Mouse (Mus musculus): Measurements from ENCODE around the gene Ncapd2.
"Not testable (repeated sequence)": the region's sequence is repeated elsewhere in the genome, so short reads cannot be mapped to it uniquely, and the experiment has no call there.

Gene Ncapd2

DNA sequence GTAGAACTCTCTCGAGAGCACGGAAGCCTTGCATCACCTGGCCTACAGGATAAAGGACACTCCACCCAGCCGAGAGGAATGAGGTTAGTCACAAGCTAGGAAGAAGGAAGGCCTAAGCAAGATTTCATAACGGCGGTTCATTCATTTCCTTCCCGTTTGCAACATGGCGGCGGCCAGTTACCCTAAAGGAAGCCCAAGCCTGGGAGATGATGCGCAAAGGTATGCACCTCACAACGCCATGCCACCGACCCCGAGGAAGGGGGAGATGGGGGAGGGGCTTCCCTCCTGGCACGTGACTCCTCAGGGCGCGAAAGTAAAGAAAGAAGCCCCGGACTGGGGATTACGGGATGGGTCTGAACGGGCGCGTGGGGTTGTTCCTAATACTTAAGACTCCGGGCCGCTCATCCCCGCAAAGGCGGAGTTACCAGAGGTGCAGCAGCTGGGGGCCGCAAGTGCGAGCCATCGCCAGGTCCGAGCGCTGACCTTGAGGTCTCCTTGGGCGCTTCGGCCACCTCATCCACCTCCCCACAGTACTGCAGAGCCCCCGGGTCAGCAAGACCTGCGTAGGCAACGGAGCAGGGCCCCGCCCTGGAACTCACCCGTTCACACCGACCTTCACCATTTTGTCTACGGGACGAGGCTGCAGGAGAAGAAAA lies 26.7 kb downstream of the Ncapd2 start:
- peak; percentile 45 for DNase-seq (ENCODE audit: low spot score)

DNA sequence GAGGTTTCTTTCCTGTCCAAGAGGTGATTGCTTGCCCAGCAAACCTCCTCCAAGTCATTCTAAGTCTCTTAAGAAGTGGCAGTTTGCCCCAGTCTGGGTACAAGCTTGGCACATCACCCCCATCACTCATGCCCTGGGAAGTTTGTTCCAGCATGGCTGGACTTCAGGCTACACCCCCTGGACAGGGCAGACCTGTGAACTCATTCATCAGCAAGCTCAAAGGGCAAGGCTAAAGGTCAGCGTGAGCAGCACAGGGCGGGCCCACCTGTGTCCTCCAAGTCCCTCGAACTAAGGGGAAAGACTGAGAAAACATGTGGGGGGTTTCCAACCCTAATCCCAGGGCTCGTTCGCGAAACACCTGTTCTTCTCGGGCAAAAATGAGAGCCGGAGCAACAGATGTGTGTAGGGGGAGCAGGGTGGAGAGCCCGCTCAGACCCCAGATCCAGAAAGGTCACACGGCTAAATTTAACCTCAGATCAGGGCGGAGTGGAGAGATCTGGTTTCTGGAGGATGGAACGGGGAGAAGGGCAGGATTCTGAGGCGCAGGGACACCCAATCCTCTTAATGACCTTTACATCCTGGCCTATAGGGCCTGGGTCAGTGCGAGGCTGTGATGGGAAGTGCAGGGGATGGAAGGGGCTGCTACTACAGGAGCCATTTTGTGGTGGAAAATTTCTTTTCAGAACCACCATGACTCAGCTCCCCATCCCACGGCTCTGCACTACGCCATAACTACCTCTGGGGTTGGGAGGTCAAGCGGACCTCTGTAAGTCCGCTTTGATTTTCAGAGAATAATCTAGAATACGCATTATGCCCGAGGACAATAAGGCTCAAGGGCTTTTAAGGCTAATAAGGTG lies 27.5 kb downstream of the Ncapd2 start:
- no peak for DNase-seq (ENCODE audit: low spot score)

DNA sequence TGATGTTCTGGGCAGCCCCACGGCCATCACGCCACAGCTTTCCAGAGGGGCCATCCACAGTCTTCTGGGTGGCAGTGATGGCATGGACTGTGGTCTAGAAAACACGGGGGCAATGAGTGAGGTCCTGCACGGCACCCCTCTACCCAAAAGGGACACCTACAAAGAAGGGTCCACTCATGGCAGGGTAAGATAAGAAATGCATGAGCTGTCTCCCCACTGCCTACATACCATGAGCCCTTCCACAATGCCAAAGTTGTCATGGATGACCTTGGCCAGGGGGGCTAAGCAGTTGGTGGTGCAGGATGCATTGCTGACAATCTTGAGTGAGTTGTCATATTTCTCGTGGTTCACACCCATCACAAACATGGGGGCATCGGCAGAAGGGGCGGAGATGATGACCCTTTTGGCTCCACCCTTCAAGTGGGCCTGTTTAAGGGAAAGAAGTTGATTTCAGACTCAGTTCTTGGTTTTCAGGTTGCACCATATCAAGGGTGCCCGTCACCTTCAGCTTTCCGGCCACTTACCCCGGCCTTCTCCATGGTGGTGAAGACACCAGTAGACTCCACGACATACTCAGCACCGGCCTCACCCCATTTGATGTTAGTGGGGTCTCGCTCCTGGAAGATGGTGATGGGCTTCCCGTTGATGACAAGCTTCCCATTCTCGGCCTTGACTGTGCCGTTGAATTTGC lies 28.7 kb downstream of the Ncapd2 start:
- DNase-seq (ENCODE audit: low spot score): not testable (repeated sequence)

DNA sequence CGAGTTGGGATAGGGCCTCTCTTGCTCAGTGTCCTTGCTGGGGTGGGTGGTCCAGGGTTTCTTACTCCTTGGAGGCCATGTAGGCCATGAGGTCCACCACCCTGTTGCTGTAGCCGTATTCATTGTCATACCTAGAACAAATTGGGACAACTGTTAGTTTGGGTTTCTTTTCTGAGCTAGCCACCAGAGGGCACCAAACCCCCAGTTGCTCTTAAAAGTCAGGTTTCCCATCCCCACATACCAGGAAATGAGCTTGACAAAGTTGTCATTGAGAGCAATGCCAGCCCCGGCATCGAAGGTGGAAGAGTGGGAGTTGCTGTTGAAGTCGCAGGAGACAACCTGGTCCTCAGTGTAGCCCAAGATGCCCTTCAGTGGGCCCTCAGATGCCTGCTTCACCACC lies 29.5 kb downstream of the Ncapd2 start:
- peak; percentile 71 for DNase-seq (ENCODE audit: low spot score)

DNA sequence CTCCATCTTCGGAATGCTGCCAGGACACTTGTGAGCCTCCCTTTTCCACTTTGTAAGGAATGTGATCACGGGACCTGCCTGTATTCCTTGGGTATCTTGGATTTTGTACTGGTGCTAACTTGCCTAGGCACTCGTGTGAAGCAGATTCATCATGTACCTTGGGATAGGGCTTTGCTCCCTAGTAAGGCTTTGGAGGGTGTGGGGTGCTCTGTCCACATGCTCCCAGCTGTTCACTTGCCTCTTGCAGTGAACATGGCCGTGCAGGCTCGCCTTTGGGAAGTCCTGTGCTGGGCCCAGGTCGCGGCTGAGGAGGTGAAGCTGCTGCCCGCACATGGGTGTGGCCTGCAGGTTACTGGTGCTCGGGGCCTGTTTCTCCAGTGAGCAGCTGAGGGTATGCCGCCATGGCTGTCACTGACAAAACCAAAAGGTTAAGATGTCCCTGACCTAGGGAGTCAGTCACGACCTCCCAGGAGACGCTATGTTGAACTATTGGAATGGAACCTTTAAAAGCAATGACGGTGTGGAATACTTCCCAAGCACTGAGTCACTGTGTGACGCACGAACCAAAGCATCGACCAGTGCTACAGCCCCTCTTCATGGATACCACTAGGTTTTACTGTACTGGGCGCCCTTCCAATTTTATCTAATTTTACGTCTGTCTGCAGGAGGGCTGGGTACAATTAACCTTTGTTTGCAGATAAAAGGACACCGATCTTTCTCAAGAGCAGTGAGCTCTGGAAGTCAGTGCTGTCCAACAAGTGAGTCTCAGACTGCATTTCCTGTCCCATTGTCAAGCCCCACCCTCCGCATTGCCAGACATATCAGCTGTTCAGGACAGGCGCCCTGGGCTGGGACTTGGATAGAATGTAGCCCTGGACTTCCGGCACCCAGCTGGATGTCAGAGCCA lies 30.4 kb downstream of the Ncapd2 start:
- DNase-seq (ENCODE audit: low spot score): peak; percentile 65

DNA sequence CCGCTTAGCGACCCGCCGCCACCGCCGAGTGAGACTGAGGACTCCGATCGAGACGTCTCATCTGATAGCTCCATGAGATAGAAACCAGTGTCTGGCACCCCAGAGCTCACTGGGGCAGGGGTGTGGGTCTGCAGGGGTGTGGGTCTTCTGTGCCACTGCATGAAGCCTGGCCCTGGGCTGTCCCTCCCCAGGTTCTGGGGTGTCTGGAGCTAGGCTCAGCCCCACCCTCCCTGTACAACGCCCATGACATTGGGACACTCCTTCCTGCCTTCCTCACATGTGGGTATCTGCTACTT lies 31.0 kb downstream of the Ncapd2 start:
- no peak for DNase-seq (ENCODE audit: low spot score)

DNA sequence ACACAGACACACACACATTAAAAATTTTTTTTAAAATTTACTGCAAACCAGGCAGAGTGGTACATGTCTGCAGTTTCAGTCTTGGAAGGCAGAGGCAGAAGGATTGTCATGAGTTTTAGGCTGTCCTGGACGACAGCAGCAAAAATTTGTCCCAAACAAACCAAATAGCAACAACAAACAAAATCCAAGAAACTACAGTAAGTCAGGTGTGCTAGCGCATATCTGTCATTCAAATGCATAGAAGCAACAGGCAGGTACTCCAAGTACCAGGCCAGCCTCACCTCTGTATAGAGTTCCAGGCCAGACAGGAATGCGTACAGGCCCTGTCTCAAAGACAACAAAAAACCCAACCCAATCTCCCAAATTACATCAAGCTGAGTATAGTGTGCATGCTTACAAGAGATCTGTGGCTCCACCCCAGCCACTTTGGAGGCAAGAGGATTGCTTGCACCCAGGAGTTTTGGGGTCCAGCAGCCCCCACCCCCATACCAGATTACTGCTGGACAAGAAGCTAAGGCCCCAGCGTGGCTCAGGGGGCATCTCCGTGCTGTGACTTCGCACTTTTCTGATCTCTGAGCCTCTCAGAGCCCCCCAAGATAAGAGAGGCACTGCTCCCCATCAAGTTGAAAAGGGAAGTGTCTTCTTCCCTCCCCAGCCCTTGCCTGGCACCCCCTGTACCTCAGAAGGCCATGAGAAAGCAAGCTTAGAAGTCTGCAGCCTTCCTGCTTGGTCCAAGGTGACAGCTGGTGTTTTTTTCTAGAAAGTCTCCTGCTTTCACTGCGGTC lies 31.5 kb downstream of the Ncapd2 start:
- DNase-seq (ENCODE audit: low spot score): no peak

DNA sequence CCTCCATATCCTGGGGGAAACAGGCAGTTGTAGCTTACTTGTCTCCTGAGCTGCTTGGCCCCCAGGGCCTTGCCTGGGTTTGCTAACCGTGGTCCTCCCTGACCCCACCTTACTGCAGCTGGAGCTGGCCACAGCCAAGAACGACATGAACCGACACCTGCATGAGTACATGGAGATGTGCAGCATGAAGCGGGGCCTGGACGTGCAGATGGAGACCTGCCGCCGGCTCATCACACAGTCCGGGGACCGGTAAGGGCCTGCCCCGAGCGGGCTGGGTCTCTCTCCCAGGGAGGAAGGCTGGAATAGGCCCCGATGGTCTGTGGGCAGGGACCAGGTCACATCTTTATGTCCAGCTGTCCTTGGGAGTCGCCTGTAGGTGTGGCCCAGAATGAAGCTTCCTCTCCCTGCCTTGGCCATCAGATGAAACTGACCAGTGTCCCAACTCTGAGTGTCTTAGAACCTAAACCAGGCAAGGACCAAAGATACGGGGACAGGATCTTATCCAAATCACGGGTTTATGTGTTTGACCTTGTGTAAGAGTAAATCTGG lies 32.5 kb downstream of the Ncapd2 start:
- DNase-seq (ENCODE audit: low spot score): no peak

DNA sequence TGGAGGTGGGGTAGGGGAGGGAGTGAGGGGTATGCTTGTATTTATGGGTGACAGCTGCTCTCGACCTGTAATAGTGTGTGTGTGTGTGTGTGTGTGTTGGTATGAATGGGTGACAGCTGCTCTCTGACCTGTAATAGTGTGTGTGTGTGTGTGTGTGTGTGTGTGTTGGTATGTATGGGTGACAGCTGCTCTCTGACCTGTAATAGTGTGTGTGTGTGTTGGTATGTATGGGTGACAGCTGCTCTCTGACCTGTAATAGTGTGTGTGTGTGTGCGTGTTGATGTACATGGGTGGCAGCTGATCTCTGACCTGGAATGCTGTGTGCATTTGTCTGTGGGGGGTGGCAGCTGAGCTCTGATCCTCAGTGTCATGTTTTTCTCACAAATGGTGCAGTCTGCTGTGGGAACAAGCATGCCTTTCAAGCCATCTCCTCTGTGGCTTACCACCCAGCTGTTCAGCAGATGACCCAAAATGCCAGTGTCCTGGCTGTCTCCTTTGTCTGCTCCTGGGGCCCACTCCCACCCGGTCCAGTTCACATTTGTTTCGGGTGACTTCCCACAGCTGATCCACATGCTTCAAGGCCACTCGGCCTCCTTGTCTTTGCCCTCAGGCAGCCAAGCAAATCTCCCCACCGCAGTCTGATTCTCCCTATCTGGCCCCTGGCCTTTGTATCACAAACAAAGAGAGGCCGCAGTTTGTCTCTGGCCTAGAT lies 34.4 kb downstream of the Ncapd2 start:
- no peak for DNase-seq (ENCODE audit: low spot score)

DNA sequence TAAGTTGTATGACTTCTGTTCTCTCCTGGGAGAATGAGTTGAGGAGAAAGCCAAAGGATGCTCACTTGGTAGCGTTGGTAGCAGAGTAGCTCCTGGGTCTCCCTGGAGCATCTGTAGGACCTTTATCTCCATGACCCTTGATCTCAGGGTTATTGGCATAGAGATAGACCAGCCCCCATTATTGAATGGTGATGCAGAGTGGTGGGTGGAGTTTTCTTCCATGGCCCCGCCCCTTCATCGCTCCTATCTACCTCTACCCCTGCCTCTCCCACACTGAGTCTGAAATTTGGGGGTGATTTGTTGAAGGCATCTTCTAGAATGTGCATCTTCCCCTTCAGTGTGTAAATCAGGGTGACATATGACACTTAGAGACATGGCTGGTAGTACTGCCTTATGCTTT lies 35.0 kb downstream of the Ncapd2 start:
- DNase-seq (ENCODE audit: low spot score): no peak

DNA sequence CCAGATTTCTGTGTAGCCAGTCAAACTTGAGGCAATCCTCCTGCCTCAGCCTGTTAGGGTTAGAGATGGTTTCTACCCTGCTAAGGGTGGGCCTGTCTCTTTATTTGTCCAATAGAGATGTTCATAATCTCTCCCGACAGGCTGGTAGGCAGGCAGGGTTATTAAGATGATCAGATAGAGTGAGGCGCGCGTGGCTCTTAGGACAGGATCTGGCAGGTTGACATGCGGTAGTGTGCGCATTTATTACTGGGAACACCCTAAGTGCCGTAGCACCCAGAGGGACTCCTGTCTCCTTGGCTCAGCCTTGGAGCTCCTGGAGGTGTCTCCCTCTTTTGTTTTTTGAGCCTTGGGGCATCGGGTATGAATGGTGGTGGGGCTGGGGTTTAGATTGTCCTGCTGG lies 36.2 kb downstream of the Ncapd2 start:
- DNase-seq (ENCODE audit: low spot score): no peak

DNA sequence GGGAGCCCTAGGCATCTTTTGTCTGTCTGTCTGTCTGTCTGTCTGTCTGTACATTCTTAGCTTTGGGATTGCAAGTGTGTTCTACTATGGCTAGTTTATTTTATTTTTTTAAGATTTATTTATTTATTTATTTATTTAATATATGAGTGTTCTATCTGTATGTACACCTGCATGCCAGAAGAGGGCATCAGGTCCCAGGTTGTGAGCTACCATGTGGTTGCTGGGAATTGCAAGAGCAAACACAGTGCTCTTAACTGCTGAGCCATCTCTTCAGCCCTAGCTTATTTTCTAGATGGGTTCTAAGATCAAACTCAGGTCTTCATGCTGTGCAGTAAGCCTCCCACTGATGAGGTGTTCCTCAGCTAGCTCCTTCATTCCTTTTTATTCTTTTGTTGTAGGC lies 37.0 kb downstream of the Ncapd2 start:
- DNase-seq (ENCODE audit: low spot score): peak; percentile 17

DNA sequence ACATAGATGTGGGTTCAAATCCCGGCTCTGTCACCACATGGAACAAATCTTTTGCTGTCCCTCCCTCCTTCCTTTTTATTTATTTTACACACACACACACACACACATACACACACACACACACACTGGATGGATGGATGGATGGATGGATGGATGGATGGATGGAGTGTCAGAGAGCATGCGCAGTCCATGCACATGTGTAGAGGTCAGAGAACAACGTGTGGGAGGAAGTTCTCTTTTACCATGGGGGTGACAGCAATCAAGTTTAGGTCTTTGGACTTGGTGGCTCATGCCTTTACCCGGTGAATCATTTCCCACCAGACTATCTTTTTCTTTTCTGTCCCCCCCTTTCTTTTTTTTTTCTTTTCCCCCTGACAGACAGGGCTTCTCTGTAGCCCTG lies 37.8 kb downstream of the Ncapd2 start:
- DNase-seq (ENCODE audit: low spot score): no peak

DNA sequence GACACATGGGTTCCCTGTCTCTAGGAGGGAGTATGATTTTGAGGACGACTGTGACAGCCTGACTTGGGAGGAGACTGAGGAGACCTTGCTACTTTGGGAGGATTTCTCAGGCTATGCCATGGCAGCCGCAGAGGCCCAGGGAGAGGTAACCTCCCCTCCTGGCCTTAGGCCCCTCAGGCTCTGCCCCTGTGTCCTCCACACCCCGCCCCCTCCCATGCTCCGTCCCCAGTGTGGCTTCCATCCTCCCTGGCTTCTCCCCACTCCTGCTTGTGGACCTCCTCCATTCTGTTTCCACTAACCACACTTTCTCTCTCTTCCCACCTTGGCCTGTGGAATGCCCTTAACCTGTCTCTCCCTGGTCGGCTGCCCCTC lies 38.5 kb downstream of the Ncapd2 start:
- DNase-seq (ENCODE audit: low spot score): no peak

DNA sequence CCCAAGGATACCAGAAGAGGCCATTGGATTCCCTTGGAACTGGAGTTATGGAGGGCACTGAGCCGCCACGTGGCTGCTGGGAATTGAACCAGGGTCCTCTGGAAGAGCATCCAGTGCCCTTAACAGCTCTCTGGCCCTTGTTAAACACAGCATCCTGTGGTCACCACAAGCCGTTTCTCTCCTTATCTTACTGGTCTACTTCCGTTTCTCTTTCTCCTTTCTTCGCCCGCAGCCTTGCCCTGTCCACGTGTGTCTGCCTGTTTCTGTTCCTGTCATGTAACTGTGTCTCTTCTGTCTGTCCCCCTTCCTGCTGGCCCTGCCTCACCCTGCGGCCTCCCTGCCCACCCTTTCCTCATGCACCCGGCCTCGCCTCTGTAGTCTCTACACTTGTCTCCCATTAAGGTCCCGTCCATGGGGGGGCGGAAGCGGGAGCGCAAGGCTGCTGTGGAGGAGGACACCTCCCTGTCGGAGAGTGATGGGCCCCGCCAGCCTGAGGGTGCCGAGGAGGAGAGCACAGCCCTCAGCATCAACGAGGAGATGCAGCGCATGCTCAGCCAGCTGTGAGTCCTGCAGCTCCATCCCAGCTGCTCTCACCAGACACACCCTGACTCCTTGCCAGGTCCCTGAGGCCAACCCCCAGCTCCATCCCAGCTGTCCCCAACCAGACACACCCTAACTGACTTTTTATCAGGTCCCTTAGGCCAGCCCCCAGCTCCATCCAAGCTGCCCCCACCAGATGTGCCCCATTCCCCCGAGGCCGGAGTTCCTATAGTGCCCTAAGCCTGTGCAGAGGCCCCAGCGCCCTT lies 39.1 kb downstream of the Ncapd2 start:
- DNase-seq (ENCODE audit: low spot score): peak; percentile 62

DNA sequence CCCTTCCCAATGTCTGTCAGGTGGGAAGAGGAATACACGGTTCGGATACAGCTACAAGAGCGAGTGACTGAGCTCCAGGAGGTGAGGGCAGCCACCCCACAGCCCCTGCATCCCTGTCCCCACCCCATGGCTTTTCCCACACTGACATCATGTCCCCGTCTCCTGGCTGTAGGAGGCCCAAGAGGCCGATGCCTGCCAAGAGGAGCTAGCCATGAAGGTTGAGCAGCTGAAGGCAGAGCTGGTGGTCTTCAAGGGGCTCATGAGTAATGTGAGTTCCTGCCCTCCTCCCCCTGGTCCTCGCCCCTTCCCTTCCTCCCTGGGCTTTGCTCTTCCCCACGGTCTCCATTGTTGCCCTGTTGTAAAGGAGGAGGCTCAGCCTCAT lies 41.9 kb downstream of the Ncapd2 start:
- DNase-seq (ENCODE audit: low spot score): no peak

DNA sequence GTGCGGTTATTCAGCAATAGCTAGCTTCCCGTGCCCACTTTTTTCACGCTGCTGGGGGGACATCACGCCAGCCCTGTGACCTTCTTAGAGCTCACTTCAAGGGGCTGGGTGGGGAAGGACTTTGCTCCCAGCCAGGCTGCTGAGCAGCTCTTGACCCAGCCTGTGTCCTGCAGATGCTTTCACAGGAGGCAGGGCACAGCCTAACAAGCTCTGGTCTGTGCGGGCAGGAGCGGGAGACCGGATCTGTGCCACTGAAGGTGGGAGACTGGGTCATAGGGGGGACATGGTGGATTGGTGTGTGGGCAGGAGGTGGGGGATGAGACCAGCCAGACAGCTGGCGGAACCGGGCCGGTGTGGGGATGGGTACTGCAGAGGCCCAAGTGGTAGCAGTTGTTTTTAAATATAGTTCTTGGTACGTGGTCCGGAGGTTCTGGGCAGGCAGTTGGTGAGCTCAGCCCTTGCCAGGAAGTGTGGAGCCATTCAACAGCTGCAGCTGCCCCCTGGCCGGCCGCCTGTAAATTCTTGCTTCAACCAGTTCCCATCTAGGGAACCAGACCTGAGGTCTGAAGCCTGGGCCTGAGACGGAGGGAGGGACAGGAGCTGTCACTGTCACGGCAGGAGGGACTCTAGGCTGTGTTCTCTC lies 42.5 kb downstream of the Ncapd2 start:
- peak; percentile 30 for DNase-seq (ENCODE audit: low spot score)

DNA sequence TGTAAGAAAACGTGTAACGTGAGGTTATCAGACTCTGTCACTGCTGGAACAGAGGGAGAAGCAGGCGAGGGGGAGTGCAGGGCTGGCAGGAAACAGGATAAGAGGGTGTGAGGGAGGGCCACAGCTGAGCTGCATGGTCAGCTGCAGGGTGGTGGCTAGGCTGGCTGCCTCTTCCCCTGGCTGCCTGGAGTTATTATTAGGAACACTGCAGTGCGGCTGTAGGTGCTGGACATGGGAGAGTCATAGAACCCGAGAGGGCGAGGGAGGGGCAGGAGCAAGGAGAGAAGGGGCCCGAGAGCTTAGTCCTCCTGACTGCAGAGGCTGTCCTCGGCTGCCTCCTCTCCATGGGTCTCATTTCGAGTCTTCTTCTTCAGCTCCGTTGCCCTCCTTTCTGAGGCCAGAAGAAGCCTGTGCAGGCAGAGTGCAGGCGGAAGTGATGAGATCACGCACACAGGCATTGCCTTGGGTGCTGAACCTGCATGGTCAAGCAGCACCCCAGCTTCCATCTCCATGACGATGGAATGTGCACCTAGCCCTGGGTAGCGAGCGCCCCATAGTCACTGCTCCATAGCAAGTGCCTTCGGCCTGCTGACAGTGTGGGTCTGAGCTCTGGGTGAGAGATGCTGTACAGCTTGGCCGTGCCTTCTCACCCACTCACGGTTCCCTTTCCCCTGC lies 43.1 kb downstream of the Ncapd2 start:
- peak; percentile 20 for DNase-seq (ENCODE audit: low spot score)

DNA sequence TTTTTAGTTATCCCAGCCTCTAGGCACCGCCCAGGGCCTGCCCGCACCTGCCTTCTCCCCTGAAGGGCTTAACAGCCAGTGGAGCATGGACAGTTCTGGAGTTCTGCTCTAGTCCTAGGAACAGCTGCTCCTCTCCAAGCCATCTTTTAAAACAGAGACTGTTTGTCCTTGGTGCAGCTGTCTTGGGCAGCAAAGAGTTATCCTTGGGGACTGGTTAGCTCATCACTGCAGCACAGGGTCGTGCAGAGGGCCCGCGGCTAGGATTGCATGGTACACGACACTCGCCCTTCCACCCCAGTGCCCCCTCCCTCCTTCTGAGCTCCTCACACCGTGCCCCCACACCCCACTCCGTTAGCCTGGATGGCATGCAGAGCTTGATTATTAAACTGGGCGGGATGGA lies 44.2 kb downstream of the Ncapd2 start:
- DNase-seq (ENCODE audit: low spot score): no peak
